Mouse (Mus musculus): ENCODE measurements around the gene Fcho1.

GRCm38 (mm10) chr8:71665331-71666130, 60.0 kb downstream of the Fcho1 start:
- TF ChIP-seq CTCF (conservative IDR thresholded peaks at IDR 0.05; ENCODE audit: low read length) (no peak), NANOG (IDR thresholded peaks at IDR 0.05; ENCODE audit: borderline replicate concordance, low read length) (no peak), POU5F1 (IDR thresholded peaks at IDR 0.05; ENCODE audit: borderline replicate concordance, low read length) (no peak)
